Mouse (Mus musculus): ENCODE results near the gene Lhcgr. TPM values are rescaled to one million over a fixed set of nuclear protein-coding genes. Genes with fewer than 3 reads are reported as not detected.
"Not testable (repeated sequence)": the region's sequence is repeated elsewhere in the genome, so short reads cannot be mapped to it uniquely, and the experiment has no call there.

The Lhcgr gene
- polyA plus RNA-seq (2016; fragmentation: Nextera tagmentation; extraction: Ambion mirVana): 0.19 TPM in 1 of 2 replicates, not detected in the other

DNA sequence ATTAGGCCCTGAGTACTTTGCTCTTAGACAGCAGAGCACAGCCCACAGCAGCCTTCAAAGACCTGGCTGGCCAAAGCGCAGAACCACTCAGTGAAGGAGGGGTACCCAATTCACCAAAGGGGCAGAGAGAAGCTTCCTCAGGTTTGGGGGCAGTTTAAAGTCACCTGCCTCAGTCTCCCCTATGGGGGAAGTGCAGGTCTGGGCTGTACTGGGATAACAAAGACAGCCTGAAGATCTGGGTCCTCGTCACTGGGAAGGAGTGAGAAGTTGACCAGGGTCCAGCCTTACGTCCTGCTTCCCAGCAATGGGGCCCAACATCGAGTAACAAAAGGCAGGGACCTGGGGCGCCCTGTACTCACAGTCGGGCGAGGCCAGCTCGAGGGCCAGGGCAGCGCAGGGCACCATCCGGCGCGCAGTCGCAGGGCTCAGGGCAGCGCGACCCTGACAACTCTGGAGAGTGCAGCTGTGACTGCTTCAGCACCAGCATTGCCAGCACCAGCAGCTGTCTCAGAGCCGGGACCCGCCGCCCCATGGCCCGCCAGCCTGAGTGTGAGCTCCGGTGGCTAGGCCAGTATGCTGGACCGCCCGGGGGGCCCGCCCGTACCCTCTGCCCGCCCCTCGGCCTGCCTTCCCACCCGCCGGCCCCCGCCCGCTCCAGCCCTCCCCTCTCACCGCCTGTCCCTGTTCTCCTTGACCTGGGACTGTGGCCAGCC, at the start of gene Lhcgr:
Gene Lhcgr (minus strand): TSS at position 551 of the 713 bp plus-strand sequence.
- Histone ChIP-seq H3K27ac (ENCODE audit: poor library complexity, severe bottlenecking) (no peak within 1 kb of the TSS), H3K9me3 (replicated peaks) (no peaks in the 10 kb centered on the region), H3K4me3 (peak within 1 kb of the TSS; percentile 42), H3K4me1 (replicated peaks) (peaks cover 8% of the 10 kb centered on the region; the same call in 1 of the 2 replicates), H3K9ac (peak within 1 kb of the TSS; percentile 36; the same call in 1 of the 2 replicates), H3K4me2 (peak within 1 kb of the TSS; percentile 79), H3K36me3 (no peaks in the 10 kb centered on the region), H3K27me3 (replicated peaks) (peaks cover 16% of the 10 kb centered on the region; the same call in 1 of the 2 replicates)
- peak; percentile 68 for ATAC-seq (ENCODE audit: insufficient number of reproducible peaks, low FRiP score)
- 17% methylated on average over 30 of the region's 31 CpGs for WGBS

DNA sequence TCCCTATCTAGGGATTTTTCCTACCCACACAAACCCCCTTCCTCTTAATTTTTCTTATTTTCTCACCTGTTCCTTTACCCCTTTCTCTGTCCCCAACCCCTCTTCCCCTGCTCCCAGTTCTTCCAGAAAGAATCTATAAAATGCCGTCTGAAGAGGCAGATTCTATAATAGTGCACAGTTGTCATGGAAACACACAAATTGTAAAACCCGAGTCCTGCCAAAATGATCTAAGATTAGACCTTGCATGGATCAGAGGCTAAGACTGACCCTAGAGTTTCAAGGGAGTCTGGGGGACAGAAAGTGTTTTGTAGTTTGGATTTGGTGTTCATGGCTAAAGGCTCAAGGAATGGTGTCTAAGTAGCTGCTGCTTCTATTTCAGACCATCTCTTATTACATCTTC, 25.8 kb upstream of the Lhcgr start:
- ATAC-seq (ENCODE audit: insufficient number of reproducible peaks, low FRiP score): no peak
- no peak overlapping the region for H3K9ac ChIP-seq
- no peaks in the 10 kb centered on the region for H3K36me3 ChIP-seq
- H3K4me3 ChIP-seq: no peak overlapping the region
- no peaks in the 10 kb centered on the region for H3K9me3 ChIP-seq (replicated peaks)
- no peaks in the 10 kb centered on the region for H3K27me3 ChIP-seq (replicated peaks)
- no peak overlapping the region for H3K4me2 ChIP-seq
- no peaks in the 10 kb centered on the region for H3K4me1 ChIP-seq (replicated peaks)
- H3K27ac ChIP-seq (ENCODE audit: poor library complexity, severe bottlenecking): no peak overlapping the region
- WGBS: 62% methylated on average over 2 of the region's 2 CpGs

DNA sequence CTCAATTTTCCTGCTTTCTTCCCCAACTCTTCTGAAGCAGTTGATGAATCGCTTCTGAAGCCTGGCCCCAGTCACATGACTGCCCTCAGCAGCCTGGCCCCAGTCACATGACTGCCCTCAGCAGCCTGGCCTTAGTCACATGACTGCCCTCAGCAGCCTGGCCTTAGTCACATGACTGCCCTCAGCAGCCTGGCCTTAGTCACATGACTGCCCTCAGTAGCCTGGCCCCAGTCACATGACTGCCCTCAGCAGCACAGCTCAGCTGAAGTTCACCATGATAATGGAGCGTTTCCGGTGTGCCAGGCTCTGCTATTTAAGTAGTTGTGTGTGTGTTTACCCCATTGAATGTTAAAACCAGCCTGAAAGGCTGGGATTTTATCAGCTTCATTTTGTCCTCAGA, 21.2 kb upstream of the Lhcgr start:
- H3K4me2 ChIP-seq; ATAC-seq (ENCODE audit: insufficient number of reproducible peaks, low FRiP score); H3K4me1 ChIP-seq (replicated peaks); H3K9ac ChIP-seq; H3K27me3 ChIP-seq (replicated peaks); H3K9me3 ChIP-seq (replicated peaks); H3K4me3 ChIP-seq; H3K27ac ChIP-seq (ENCODE audit: poor library complexity, severe bottlenecking); H3K36me3 ChIP-seq: not testable (repeated sequence)
- WGBS: 78% methylated on average over 3 of the region's 3 CpGs

DNA sequence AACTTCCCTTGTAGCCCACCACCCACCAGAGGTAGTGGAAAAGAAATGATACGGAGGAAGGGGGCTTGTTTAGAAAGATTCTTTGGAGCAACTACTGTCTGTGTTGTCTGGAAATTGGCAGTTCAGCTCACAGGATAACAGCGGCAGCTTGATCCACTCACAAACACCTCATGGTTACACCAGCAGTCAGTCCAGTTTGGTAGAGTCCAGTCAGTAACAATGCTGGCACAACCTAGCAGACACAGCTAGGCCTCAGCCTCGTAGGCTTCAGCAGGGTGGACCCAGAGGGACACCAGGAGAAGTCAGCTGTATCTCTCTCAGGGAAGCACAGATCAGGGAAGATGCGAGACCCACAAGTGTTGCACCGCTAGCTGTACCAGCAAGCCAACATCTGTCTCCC, 19.0 kb upstream of the Lhcgr start:
- Histone ChIP-seq H3K9me3 (replicated peaks) (no peaks in the 10 kb centered on the region), H3K9ac (no peak overlapping the region), H3K27me3 (replicated peaks) (no peaks in the 10 kb centered on the region), H3K27ac (ENCODE audit: poor library complexity, severe bottlenecking) (no peak overlapping the region), H3K4me2 (no peak overlapping the region), H3K4me3 (no peak overlapping the region), H3K36me3 (no peaks in the 10 kb centered on the region), H3K4me1 (replicated peaks) (no peaks in the 10 kb centered on the region)
- ATAC-seq (ENCODE audit: insufficient number of reproducible peaks, low FRiP score): no peak
- 83% methylated on average over 5 of the region's 5 CpGs for WGBS

DNA sequence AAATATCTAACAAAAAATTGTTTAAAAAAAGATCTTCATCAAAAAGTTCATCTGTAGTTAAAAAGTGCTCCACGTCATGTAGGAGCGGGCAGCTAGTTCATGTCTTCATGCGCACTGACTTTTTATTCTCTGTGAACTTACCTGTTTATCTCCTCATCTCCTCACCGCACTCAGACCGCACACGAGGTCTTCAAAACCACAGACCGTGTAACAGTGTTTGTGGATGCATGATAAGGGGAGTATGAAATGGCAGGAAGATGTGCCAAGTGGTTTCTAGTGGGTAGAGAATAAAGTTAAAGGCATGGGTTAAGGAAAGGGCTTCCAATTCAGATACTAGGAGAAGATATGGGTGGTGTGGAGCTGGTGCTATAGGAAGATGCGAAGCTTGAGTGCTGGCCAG, 14.6 kb upstream of the Lhcgr start:
- H3K9ac ChIP-seq: no peak overlapping the region
- 0 out of 2 replicates have a peak, but pooled peaks cover 3% of the 10 kb centered on the region for H3K4me1 ChIP-seq (replicated peaks)
- no peak overlapping the region for H3K4me3 ChIP-seq
- no peak for ATAC-seq (ENCODE audit: insufficient number of reproducible peaks, low FRiP score)
- 82% methylated on average over 8 of the region's 8 CpGs for WGBS
- no peaks in the 10 kb centered on the region for H3K36me3 ChIP-seq
- H3K4me2 ChIP-seq: no peak overlapping the region
- H3K27ac ChIP-seq (ENCODE audit: poor library complexity, severe bottlenecking): no peak overlapping the region
- no peaks in the 10 kb centered on the region for H3K9me3 ChIP-seq (replicated peaks)
- H3K27me3 ChIP-seq (replicated peaks): no peaks in the 10 kb centered on the region

DNA sequence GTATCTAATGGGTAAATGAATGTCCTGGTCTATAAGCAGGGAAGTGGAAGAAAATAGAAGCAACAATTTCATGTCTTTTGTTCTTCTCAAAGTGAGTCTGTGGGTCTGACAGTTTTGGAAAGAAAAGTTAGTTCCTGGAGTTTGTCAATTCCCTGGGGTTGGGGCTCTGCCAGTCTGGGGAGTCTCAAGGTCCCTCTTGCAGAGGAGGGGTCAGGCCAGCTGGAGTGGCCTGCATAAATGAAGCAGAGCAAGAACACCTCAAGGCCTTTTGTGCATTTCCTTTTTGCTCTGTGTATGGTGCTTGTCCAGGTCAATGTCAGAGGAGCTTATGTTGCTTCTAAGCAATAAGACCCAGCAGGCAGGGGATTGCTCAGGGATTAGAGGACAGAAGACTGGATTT, 11.7 kb upstream of the Lhcgr start:
- Histone ChIP-seq H3K4me3 (no peak overlapping the region), H3K27me3 (replicated peaks) (no peaks in the 10 kb centered on the region), H3K4me2 (no peak overlapping the region), H3K36me3 (no peaks in the 10 kb centered on the region), H3K9me3 (replicated peaks) (no peaks in the 10 kb centered on the region), H3K4me1 (replicated peaks) (0 out of 2 replicates have a peak, but pooled peaks cover 3% of the 10 kb centered on the region), H3K9ac (no peak overlapping the region), H3K27ac (ENCODE audit: poor library complexity, severe bottlenecking) (no peak overlapping the region)
- ATAC-seq (ENCODE audit: insufficient number of reproducible peaks, low FRiP score): no peak

DNA sequence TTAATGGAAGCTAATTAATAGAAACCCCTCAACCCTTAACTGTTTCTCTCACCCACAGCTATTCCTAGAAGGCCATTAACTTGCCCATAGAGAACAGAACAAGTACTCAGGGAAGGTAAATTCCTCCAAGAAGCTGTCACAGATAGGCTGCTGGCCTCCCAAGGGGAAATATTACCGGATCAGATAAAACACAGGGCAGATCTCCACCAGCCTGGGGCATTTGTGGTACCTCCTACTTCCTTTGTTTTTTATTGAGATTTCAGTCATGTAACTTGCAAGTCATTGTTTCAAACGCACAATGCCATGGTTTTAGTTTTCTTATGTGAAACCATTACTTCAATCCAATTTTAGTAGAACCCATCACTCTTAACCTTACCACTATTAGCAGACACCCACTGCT, 1.1 kb downstream of the Lhcgr start:
- Histone ChIP-seq H3K36me3 (no peaks in the 10 kb centered on the region), H3K27ac (ENCODE audit: poor library complexity, severe bottlenecking) (no peak overlapping the region), H3K4me2 (no peak overlapping the region), H3K9me3 (replicated peaks) (no peaks in the 10 kb centered on the region), H3K4me1 (replicated peaks) (peaks cover 8% of the 10 kb centered on the region; the same call in 1 of the 2 replicates), H3K27me3 (replicated peaks) (peaks cover 16% of the 10 kb centered on the region; the same call in 1 of the 2 replicates), H3K9ac (no peak overlapping the region), H3K4me3 (no peak overlapping the region)
- no peak for ATAC-seq (ENCODE audit: insufficient number of reproducible peaks, low FRiP score)
- 64% methylated on average over 2 of the region's 2 CpGs for WGBS

DNA sequence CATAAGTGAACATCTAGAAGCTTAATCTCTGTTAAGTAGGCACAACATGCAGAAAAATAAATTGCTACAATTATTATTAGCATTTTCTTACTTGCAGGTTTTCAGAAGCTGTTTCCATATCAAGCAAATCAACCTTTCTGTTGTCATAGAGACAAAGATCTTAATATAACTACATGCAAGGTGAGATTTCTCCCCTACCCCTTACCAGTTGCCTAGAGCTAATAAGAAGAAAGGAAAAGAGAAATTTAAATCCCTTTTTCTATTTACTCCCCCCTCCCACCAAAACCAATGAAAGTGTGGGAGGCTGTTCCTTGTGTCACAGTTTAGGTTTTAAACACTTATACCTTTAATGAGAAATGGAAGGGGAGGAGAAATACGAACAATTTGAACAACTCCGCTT, 3.4 kb downstream of the Lhcgr start:
- Histone ChIP-seq H3K4me2 (no peak overlapping the region), H3K36me3 (no peaks in the 10 kb centered on the region), H3K9ac (no peak overlapping the region), H3K27ac (ENCODE audit: poor library complexity, severe bottlenecking) (no peak overlapping the region), H3K4me1 (replicated peaks) (peaks cover 8% of the 10 kb centered on the region; the same call in 1 of the 2 replicates), H3K9me3 (replicated peaks) (no peaks in the 10 kb centered on the region), H3K4me3 (no peak overlapping the region), H3K27me3 (replicated peaks) (peaks cover 16% of the 10 kb centered on the region; the same call in 1 of the 2 replicates)
- 77% methylated on average over 2 of the region's 2 CpGs for WGBS
- ATAC-seq (ENCODE audit: insufficient number of reproducible peaks, low FRiP score): no peak

DNA sequence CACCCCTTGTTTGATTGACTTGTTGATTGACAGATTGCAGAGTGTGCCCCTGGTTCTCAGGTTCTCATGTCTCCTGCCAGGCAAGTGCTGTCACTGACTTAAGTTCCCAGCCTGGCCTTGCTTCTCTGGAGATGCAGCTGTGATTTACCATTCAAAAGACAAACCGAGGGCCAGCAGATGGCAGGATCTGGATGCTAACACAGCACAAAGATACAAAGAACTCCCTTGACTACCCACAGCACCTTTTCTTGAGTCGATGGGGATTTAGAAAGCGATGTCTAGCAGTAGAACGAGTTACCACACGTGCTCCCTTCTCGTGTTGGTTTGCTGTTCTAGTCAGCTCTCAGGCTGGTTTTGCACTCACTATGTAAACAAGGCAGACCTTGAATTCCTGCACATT, 4.9 kb downstream of the Lhcgr start:
- 57% methylated on average over 6 of the region's 6 CpGs for WGBS
- H3K4me3 ChIP-seq: no peak overlapping the region
- H3K9me3 ChIP-seq (replicated peaks): no peaks in the 10 kb centered on the region
- 0 out of 2 replicates have a peak, but pooled peaks cover 5% of the 10 kb centered on the region for H3K27me3 ChIP-seq (replicated peaks)
- H3K4me1 ChIP-seq (replicated peaks): peaks cover 7% of the 10 kb centered on the region; the same call in 1 of the 2 replicates
- H3K27ac ChIP-seq (ENCODE audit: poor library complexity, severe bottlenecking): no peak overlapping the region
- no peak overlapping the region for H3K4me2 ChIP-seq
- no peaks in the 10 kb centered on the region for H3K36me3 ChIP-seq
- no peak overlapping the region for H3K9ac ChIP-seq
- no peak for ATAC-seq (ENCODE audit: insufficient number of reproducible peaks, low FRiP score)

DNA sequence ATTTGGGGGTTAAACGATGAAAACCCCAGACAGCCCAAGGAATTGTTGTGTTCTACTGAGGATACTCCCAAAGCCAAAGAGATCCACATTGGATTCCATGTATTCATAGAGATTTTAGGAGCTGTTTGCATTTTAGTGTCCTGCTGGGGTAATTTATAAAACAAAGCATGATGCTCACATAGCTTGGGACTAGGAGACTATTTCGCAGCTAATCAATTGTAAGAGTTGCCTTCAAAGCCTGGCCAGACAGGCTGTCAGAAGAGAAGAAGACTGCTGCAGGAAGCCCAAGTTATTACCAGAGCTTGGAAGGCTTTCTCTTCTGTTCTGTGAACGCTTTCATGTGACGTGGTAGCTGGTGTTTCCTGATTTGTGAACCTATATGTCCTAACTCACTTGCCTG, 5.4 kb downstream of the Lhcgr start:
- Histone ChIP-seq H3K4me2 (no peak overlapping the region), H3K4me3 (no peak overlapping the region), H3K9ac (no peak overlapping the region), H3K27me3 (replicated peaks) (0 out of 2 replicates have a peak, but pooled peaks cover 2% of the 10 kb centered on the region), H3K36me3 (no peaks in the 10 kb centered on the region), H3K4me1 (replicated peaks) (peaks cover 3% of the 10 kb centered on the region; the same call in 1 of the 2 replicates), H3K9me3 (replicated peaks) (no peaks in the 10 kb centered on the region), H3K27ac (ENCODE audit: poor library complexity, severe bottlenecking) (no peak overlapping the region)
- no peak for ATAC-seq (ENCODE audit: insufficient number of reproducible peaks, low FRiP score)
- 74% methylated on average over 4 of the region's 4 CpGs for WGBS

DNA sequence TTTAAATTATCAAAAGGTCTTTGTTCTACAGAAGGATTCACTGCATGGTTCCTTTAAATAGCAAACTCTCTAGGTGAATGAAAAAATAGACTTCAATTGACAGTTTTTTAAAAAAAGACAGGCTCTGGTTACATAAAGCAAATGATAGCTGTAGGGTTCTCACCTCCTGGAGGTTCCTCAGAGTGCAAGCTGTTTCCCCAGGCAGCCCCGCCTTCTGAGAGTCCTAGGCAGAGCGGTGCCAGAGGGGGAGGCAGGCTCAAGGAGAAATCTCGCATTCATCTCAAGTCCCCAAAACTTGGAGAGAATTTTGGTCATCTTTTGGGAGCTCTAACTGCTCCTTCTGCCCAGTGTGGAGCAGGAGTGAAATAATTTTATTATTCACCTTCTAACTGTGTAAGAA, 12.6 kb downstream of the Lhcgr start:
- ATAC-seq (ENCODE audit: insufficient number of reproducible peaks, low FRiP score): no peak
- H3K36me3 ChIP-seq: no peaks in the 10 kb centered on the region
- H3K27me3 ChIP-seq (replicated peaks): no peaks in the 10 kb centered on the region
- H3K9me3 ChIP-seq (replicated peaks): peaks cover 5% of the 10 kb centered on the region; the same call in 1 of the 2 replicates
- no peak overlapping the region for H3K4me3 ChIP-seq
- 28% methylated on average over 3 of the region's 3 CpGs for WGBS
- H3K9ac ChIP-seq: no peak overlapping the region
- no peaks in the 10 kb centered on the region for H3K4me1 ChIP-seq (replicated peaks)
- no peak overlapping the region for H3K27ac ChIP-seq (ENCODE audit: poor library complexity, severe bottlenecking)
- H3K4me2 ChIP-seq: no peak overlapping the region
